Mouse (Mus musculus): ENCODE measurements at regions not wholly inside any gene's neighbourhood (a gene's known extent, or its start where the extent isn't known, plus 50 kb on each side); places are given as distances from the start of the nearest gene placed in this dataset.

- Histone ChIP-seq H3K27ac (replicated peaks; ENCODE audit: low read depth, low read length) (no peak overlapping the region), H3K4me1 (ENCODE audit: control insufficient read depth, insufficient read depth, low read length) (0 out of 2 replicates have a peak, but pooled peaks cover 2% of the 10 kb centered on the region), H3K9me3 (ENCODE audit: control insufficient read depth, low read length) (no peaks in the 10 kb centered on the region), H3K9ac (replicated peaks; ENCODE audit: low read length) (no peak overlapping the region), H3K4me2 (ENCODE audit: low read length) (no peak overlapping the region), H3K4me3 (replicated peaks; ENCODE audit: low read depth, low read length) (no peak overlapping the region), H3K36me3 (ENCODE audit: control insufficient read depth, insufficient read depth, low read length) (no peaks in the 10 kb centered on the region), H3K27me3 (ENCODE audit: control insufficient read depth, insufficient read depth, low read length) (no peaks in the 10 kb centered on the region)
- ATAC-seq (ENCODE audit: low FRiP score, low TSS enrichment): no peak
- 91% methylated on average over 5 of the region's 5 CpGs for WGBS
- no peak for DNase-seq
Observed at GRCm38 (mm10) chr12:105274866-105275265, 52.3 kb upstream of the Tcl1 start.

DNA sequence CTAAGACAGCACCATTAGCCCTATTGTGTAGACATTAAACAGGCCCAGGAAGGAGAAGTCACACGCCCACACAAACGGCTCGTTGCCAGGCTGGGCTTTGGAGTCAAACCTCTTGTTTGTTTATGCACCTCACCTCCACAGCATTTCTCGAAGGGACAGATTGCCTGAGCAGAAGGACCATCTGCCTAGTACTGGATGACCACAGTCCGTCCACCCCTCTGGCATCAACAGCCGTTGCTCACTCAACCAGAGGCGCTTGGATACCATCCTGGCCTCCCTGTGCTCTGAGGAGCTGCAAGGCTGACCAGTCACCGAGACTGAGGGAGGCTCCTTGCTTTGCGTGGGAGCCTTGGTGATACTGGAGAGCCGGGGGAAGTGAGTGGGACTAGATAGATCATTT lies 53.6 kb upstream of the Tunar start:
- no peaks in the 10 kb centered on the region for H3K36me3 ChIP-seq (ENCODE audit: control insufficient read depth, insufficient read depth, low read length)
- H3K9me3 ChIP-seq (ENCODE audit: control insufficient read depth, low read length): no peaks in the 10 kb centered on the region
- no peaks in the 10 kb centered on the region for H3K27me3 ChIP-seq (ENCODE audit: control insufficient read depth, insufficient read depth, low read length)
- ATAC-seq (ENCODE audit: low FRiP score, low TSS enrichment) (no peak), DNase-seq (no peak)
- H3K4me1 ChIP-seq (ENCODE audit: control insufficient read depth, insufficient read depth, low read length): 0 out of 2 replicates have a peak, but pooled peaks cover 2% of the 10 kb centered on the region
- 81% methylated on average over 10 of the region's 10 CpGs for WGBS
- no peak overlapping the region for H3K9ac ChIP-seq (replicated peaks; ENCODE audit: low read length)
- no peak overlapping the region for H3K27ac ChIP-seq (replicated peaks; ENCODE audit: low read depth, low read length)
- H3K4me3 ChIP-seq (replicated peaks; ENCODE audit: low read depth, low read length): no peak overlapping the region
- H3K4me2 ChIP-seq (ENCODE audit: low read length): no peak overlapping the region

- H3K4me3 ChIP-seq (replicated peaks; ENCODE audit: low read depth, low read length): no peak overlapping the region
Observed at GRCm38 (mm10) chr12:105281070-105281469, 52.6 kb upstream of the Tunar start.

GRCm38 (mm10) chr12:105282091-105282490 lies 51.6 kb upstream of the Tunar start:
- no peaks in the 10 kb centered on the region for H3K36me3 ChIP-seq (ENCODE audit: control insufficient read depth, insufficient read depth, low read length)
- H3K9me3 ChIP-seq (ENCODE audit: control insufficient read depth, low read length): no peaks in the 10 kb centered on the region
- H3K4me2 ChIP-seq (ENCODE audit: low read length): no peak overlapping the region
- H3K27ac ChIP-seq (replicated peaks; ENCODE audit: low read depth, low read length): 0 out of 2 replicates have a peak overlapping the region, but pooled peaks have one; percentile 17
- peak; percentile 47 for DNase-seq
- no peaks in the 10 kb centered on the region for H3K27me3 ChIP-seq (ENCODE audit: control insufficient read depth, insufficient read depth, low read length)
- no peak overlapping the region for H3K4me3 ChIP-seq (replicated peaks; ENCODE audit: low read depth, low read length)
- no peak overlapping the region for H3K9ac ChIP-seq (replicated peaks; ENCODE audit: low read length)
- 0 out of 2 replicates have a peak, but pooled peaks cover 2% of the 10 kb centered on the region for H3K4me1 ChIP-seq (ENCODE audit: control insufficient read depth, insufficient read depth, low read length)
- ATAC-seq (ENCODE audit: low FRiP score, low TSS enrichment): no peak
- WGBS: 40% methylated on average over 7 of the region's 7 CpGs

More at GRCm38 (mm10) chr12:105281070-105281469, 52.6 kb upstream of the Tunar start:
- Histone ChIP-seq H3K4me2 (ENCODE audit: low read length) (no peak overlapping the region), H3K27me3 (ENCODE audit: control insufficient read depth, insufficient read depth, low read length) (no peaks in the 10 kb centered on the region), H3K27ac (replicated peaks; ENCODE audit: low read depth, low read length) (no peak overlapping the region), H3K9ac (replicated peaks; ENCODE audit: low read length) (no peak overlapping the region), H3K9me3 (ENCODE audit: control insufficient read depth, low read length) (no peaks in the 10 kb centered on the region), H3K36me3 (ENCODE audit: control insufficient read depth, insufficient read depth, low read length) (no peaks in the 10 kb centered on the region), H3K4me1 (ENCODE audit: control insufficient read depth, insufficient read depth, low read length) (0 out of 2 replicates have a peak, but pooled peaks cover 2% of the 10 kb centered on the region)
- no peak for DNase-seq
- 26% methylated on average over 8 of the region's 8 CpGs for WGBS
- ATAC-seq (ENCODE audit: low FRiP score, low TSS enrichment): no peak

Data from midbrain, embryonic 14.5 days (tissue).